Mouse (Mus musculus) intestine, embryonic 14.5 days (tissue): ENCODE data around the gene Rft1. TPM values are rescaled to one million over a fixed set of nuclear protein-coding genes. Genes with fewer than 3 reads are reported as not detected.

Source experiments
- ATAC-seq: fragments of 200-750 bp; cut with Nextera tagmentation; replicated peaks from 2 replicates; pipeline ENCODE4 v1.8.0; 2017; ENCODE audit warnings: low read depth, moderate number of reproducible peaks, moderate TSS enrichment, moderate library complexity; ENCODE audit not compliant: low FRiP score, low TSS enrichment
- DNase-seq: peaks from one replicate; pipeline ENCODE4 v3.0.0-alpha.2; 2018; ENCODE audit warnings: low spot score
- H3K27ac ChIP-seq: fragments of 300-500 bp; sonication (generic); 2 replicates; pipeline ENCODE4 v1.5.1; 2014; ENCODE audit warnings: low read depth, mild to moderate bottlenecking, control low read depth
- H3K27me3 ChIP-seq: fragments of 300-500 bp; sonication (generic); replicated peaks from 2 replicates; pipeline ENCODE4 v1.6.1; 2014; ENCODE audit warnings: low read length, control low read depth; ENCODE audit not compliant: control insufficient read depth, insufficient read depth
- H3K36me3 ChIP-seq: fragments of 300-500 bp; sonication (generic); 2 replicates; pipeline ENCODE4 v1.6.1; 2014; ENCODE audit warnings: low read length, control low read depth; ENCODE audit not compliant: control insufficient read depth, insufficient read depth
- H3K4me1 ChIP-seq: fragments of 300-500 bp; sonication (generic); replicated peaks from 2 replicates; pipeline ENCODE4 v1.6.1; 2014; ENCODE audit warnings: low read length, control low read depth, mixed read lengths; ENCODE audit not compliant: control insufficient read depth, insufficient read depth
- H3K4me2 ChIP-seq: fragments of 300-500 bp; sonication (generic); 2 replicates; pipeline ENCODE4 v1.6.1; 2014; ENCODE audit warnings: low read length
- H3K4me3 ChIP-seq: fragments of 300-500 bp; sonication (generic); 2 replicates; pipeline ENCODE4 v1.5.1; 2014; ENCODE audit warnings: low read depth, low read length, control low read depth, mixed read lengths
- H3K9ac ChIP-seq: fragments of 300-500 bp; sonication (generic); 2 replicates; pipeline ENCODE4 v1.6.1; 2014; ENCODE audit warnings: mild to moderate bottlenecking, low read length
- H3K9me3 ChIP-seq: fragments of 300-500 bp; sonication (generic); 2 replicates; pipeline ENCODE4 v1.6.1; 2016; ENCODE audit warnings: low read length, control low read depth; ENCODE audit not compliant: control insufficient read depth
- WGBS: fragments of 180-500 bp; shearing (Covaris S2); extraction: QIAGEN DNeasy Blood & Tissue Kit; methylation state at CpG from one replicate; pipeline ENCODE4 v1.1.7; 2014; 5-methylcytosine and 5-hydroxymethylcytosine counted together
- polyA plus RNA-seq: library from polyadenylated mRNA; unstranded; fragments of >200 nt; fragmentation: Nextera tagmentation; extraction: Ambion mirVana; gene quantifications from 2 replicates; pipeline ENCODE4 v1.2.1, GENCODE M21; 2014

Rft1 gene
- polyA plus RNA-seq, 1 experiment from 2014 or later, result 16.6 TPM

GRCm38 (mm10) chr14:30697407-30698052, 43.4 kb downstream of the Rft1 start:
- Histone ChIP-seq H3K4me3 (no peak overlapping the region), H3K4me1 (no peaks in the 10 kb centered on the region), H3K4me2 (no peak overlapping the region), H3K27ac (no peak overlapping the region), H3K36me3 (no peaks in the 10 kb centered on the region), H3K9me3 (no peaks in the 10 kb centered on the region), H3K27me3 (no peaks in the 10 kb centered on the region), H3K9ac (no peak overlapping the region)
- no peak for DNase-seq
- WGBS, result 74% methylated on average over 15 of the region's 15 CpGs
- ATAC-seq, result no peak

- WGBS, result 29% methylated on average over 8 of the region's 8 CpGs
- H3K4me1 ChIP-seq, result no peaks in the 10 kb centered on the region
- H3K36me3 ChIP-seq, result no peaks in the 10 kb centered on the region
- H3K27ac ChIP-seq, result no peak overlapping the region
- no peaks in the 10 kb centered on the region for H3K27me3 ChIP-seq
- H3K4me3 ChIP-seq, result no peak overlapping the region
- no peak overlapping the region for H3K9ac ChIP-seq
- H3K9me3 ChIP-seq, result no peaks in the 10 kb centered on the region
- no peak overlapping the region for H3K4me2 ChIP-seq
- ATAC-seq (no peak), DNase-seq (peak; percentile 87)
Measured at GRCm38 (mm10) chr14:30699656-30700055, 45.5 kb downstream of the Rft1 start.

GRCm38 (mm10) chr14:30702512-30702911, 48.4 kb downstream of the Rft1 start:
- H3K36me3 ChIP-seq, result no peaks in the 10 kb centered on the region
- H3K4me1 ChIP-seq, result no peaks in the 10 kb centered on the region
- 64% methylated on average over 5 of the region's 5 CpGs for WGBS
- DNase-seq (no peak), ATAC-seq (no peak)
- no peak overlapping the region for H3K27ac ChIP-seq
- no peak overlapping the region for H3K4me3 ChIP-seq
- no peak overlapping the region for H3K9ac ChIP-seq
- H3K4me2 ChIP-seq, result no peak overlapping the region
- 0 out of 2 replicates have a peak, but pooled peaks cover 2% of the 10 kb centered on the region for H3K27me3 ChIP-seq
- no peaks in the 10 kb centered on the region for H3K9me3 ChIP-seq

- H3K9me3 ChIP-seq, result no peaks in the 10 kb centered on the region
- ATAC-seq (no peak), DNase-seq (no peak)
- 76% methylated on average over 5 of the region's 5 CpGs for WGBS
- H3K4me1 ChIP-seq, result no peaks in the 10 kb centered on the region
- H3K36me3 ChIP-seq, result no peaks in the 10 kb centered on the region
- H3K4me2 ChIP-seq, result no peak overlapping the region
- no peak overlapping the region for H3K9ac ChIP-seq
- no peak overlapping the region for H3K4me3 ChIP-seq
- no peak overlapping the region for H3K27ac ChIP-seq
- H3K27me3 ChIP-seq, result 0 out of 2 replicates have a peak, but pooled peaks cover 2% of the 10 kb centered on the region
Measured at GRCm38 (mm10) chr14:30703079-30703478, 48.9 kb downstream of the Rft1 start.

- Histone ChIP-seq H3K9ac (no peak overlapping the region), H3K36me3 (no peaks in the 10 kb centered on the region), H3K4me1 (no peaks in the 10 kb centered on the region), H3K27me3 (0 out of 2 replicates have a peak, but pooled peaks cover 2% of the 10 kb centered on the region), H3K27ac (no peak overlapping the region), H3K4me3 (no peak overlapping the region), H3K9me3 (no peaks in the 10 kb centered on the region), H3K4me2 (no peak overlapping the region)
- DNase-seq (peak; percentile 41), ATAC-seq (no peak)
- 70% methylated on average over 8 of the region's 8 CpGs for WGBS
Measured at GRCm38 (mm10) chr14:30704098-30704855, 50.1 kb downstream of the Rft1 start.

DNA sequence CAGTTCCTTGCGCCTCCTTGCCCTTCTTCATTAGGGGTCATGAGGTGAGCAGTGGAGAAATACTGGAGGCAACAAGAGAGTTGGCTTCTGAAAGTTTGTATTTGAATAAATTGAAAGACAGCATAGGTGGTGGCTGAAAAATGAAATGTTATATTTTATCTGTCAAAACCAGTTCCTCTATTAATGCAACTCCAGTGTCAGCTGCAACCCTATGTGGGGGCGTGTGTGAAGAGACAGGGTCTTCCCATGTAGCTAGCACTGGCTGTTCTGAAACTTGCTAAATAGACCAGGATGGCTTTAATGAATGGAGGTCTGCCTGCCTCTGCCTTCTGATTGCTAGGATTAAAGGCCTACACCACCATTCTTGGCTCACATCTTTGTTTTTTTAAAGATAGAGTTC, 57.7 kb downstream of the Rft1 start:
- H3K4me3 ChIP-seq, result no peak overlapping the region
- H3K4me1 ChIP-seq, result peaks cover 5% of the 10 kb centered on the region
- H3K27ac ChIP-seq, result no peak overlapping the region
- no peaks in the 10 kb centered on the region for H3K9me3 ChIP-seq
- peaks cover 15% of the 10 kb centered on the region for H3K27me3 ChIP-seq
- DNase-seq (no peak), ATAC-seq (no peak)
- no peak overlapping the region for H3K9ac ChIP-seq
- no peaks in the 10 kb centered on the region for H3K36me3 ChIP-seq
- no peak overlapping the region for H3K4me2 ChIP-seq
- 94% methylated on average over 2 of the region's 2 CpGs for WGBS

DNA sequence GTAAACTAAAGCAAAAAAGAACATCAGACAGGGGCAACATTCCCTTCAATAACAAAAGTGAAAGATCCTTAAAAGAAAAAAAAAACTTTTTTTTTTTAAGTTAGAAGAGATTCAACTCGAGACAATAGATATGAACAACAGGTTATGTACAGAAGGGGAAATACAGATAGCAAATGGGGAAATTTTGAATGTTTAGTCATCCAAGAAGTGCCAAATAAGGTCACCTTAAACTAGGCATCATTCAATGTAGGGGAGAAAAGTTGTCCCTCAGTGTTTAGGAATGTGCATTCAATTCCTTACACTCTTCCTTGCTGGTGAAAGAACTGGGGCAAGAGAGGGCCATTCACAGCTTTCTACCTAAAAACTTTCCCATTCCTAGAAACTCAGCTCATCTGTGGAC, 59.6 kb downstream of the Rft1 start:
- no peak overlapping the region for H3K4me3 ChIP-seq
- H3K4me1 ChIP-seq, result peaks cover 8% of the 10 kb centered on the region
- DNase-seq, result no peak
- no peak for ATAC-seq
- H3K9me3 ChIP-seq, result no peaks in the 10 kb centered on the region
- no peaks in the 10 kb centered on the region for H3K36me3 ChIP-seq
- H3K4me2 ChIP-seq, result no peak overlapping the region
- peaks cover 15% of the 10 kb centered on the region for H3K27me3 ChIP-seq
- 77% methylated on average over 1 of the region's 1 CpGs for WGBS
- H3K27ac ChIP-seq, result no peak overlapping the region
- no peak overlapping the region for H3K9ac ChIP-seq

DNA sequence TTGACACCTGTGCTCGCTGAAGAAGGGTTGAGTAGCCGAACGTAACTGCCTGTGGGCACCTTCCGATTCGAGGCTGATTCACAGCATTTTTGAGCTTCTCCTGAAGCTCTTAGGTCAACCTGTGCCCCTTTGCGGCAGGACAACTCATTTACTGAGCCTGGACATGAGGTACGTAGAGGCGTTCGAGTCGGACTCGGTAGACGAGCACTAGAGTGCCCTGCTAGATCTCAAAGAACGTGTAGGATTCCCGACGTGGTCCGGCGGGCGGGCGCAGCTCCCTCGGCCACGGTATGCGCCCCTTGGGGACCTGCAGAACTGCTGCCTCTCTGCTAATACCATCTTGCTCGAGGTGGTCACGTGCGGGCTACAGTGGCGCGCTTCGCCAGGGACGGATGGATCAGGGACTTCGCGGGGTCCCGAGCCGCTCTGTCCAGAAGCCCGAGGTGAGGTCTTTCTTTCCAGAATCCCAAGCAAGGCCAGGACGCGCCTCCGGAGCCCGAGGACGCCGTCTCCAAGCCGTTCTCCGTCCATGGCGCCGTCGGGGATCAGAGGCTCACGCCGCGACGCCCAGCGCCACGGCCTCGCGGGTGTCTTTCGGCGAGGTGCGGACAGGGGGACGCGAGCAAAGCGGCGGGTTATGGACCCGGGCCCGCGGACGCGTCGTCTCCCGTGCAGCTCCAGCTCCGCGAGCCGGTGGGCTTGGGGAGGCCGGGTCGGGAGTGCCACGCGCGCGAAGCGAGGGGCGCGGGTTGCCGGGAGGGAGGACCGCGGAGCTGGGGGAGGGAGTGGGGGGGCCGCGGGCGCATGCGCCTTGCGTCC, 60.8 kb downstream of the Rft1 start, which contains the start of gene Sfmbt1:
Gene Sfmbt1 (plus strand): TSS at position 51 of the 819 bp plus-strand sequence.
- ATAC-seq (peak; percentile 63), DNase-seq (peak; percentile 87)
- Histone ChIP-seq H3K4me1 (peaks cover 8% of the 10 kb centered on the region), H3K9me3 (no peaks in the 10 kb centered on the region), H3K4me2 (peak within 1 kb of the TSS; percentile 69), H3K4me3 (peak within 1 kb of the TSS; percentile 73), H3K27ac (peak within 1 kb of the TSS; percentile 89), H3K36me3 (no peaks in the 10 kb centered on the region), H3K9ac (peak within 1 kb of the TSS; percentile 80), H3K27me3 (peaks cover 15% of the 10 kb centered on the region)
- WGBS, result 2% methylated on average over 80 of the region's 87 CpGs
